Mouse (Mus musculus): ENCODE measurements at regions not wholly inside any gene's neighbourhood (a gene's known extent, or its start where the extent isn't known, plus 50 kb on each side); places are given as distances from the start of the nearest gene placed in this dataset.

DNA sequence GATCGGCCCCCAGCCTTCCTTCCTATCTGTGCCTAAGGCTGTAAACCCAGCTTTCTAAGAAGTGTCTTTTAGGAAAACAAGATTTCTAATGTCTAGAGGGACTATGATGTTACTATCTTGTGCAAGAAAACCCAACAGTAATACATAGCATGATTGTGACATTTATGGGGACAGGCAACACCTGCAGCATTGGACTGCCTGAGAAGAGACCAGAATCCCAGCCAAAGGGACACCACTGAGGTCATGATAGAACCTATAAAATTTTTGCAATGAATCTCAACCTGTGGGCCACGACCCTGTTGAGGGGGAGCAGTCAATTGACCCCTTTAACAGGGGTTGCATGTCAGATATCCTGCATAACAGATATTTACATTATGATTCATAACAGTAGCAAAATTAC is 208.1 kb upstream of the Daam1 start:
- no peak for DNase-seq (ENCODE audit: low read depth, low spot score)

DNA sequence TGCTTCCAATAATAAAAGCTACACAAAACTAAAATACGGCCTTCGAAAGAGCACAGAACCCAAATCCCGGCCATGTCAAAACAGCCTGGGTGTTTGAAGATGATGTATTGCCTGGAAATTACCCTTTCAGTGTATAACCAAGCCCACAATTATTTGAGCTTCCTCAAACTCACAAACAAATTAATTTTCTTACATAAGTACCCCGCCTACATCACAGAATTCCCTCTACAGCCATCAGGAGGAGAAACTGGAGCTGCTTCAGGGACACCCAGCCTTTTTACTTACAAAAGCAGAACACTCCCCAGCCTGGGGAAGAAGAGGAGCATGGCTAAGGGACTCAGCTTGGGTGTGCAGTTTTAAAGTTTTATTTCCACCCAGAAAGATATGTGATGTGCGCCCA is 207.6 kb upstream of the Daam1 start:
- no peak for DNase-seq (ENCODE audit: low read depth, low spot score)

DNA sequence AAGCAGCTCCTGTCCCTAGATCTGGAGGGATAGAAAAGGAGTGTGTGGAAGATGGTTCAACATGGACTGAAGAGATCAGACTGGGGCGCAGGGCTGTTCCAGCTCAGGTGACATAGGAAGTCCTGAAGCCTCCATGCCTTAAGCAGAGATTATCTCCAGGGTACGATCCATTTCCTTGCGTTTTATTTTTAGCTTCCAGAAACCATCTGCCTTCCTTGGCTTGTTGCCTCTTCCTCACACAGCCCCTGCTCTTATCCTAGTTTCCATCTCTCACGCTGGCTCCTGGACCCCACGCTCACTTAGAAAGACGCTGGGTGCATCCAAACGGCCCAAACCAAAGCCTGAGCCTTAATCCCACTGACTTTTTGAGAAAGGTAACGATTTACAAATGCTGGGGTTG is 206.8 kb upstream of the Daam1 start:
- no peak for DNase-seq (ENCODE audit: low read depth, low spot score)

DNA sequence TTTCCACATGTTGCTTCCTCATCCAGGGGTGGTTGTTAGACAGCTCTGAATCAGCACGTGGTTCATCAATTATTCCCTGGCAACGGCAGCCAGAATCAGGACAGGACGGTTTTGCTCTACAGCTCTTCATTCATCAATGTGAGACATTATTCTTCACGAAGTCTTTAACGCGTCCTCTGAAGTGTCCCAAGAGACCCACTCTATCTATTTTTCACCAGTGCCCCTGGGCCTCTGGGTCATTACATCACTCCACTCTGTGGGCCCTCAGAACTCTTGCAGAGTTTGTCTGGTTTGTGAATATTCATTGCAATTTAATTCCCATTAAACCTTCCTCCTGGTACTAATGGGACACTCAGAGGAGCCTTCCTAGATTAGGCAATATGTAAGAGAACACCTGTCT is 206.2 kb upstream of the Daam1 start:
- DNase-seq (ENCODE audit: low read depth, low spot score) = peak; percentile 54

DNA sequence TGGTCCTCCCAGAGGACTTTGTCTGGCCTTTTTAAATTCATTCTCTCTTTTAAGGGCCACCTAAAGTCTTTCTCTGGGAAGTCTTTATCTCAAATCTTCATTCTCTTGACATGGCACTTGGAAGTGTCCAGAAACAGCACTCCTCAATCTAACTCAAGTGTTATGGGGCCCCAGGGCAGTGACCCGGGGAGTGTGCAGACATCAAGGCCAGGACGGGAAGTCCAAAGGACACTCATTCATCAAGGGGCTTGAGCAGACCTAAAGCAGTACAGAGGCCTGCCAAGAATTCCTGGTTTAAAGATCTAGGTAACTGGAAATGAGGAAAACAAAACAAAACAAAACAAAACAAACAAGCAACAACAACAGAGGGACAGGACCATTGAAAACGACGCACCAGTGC is 205.8 kb upstream of the Daam1 start:
- no peak for DNase-seq (ENCODE audit: low read depth, low spot score)

DNA sequence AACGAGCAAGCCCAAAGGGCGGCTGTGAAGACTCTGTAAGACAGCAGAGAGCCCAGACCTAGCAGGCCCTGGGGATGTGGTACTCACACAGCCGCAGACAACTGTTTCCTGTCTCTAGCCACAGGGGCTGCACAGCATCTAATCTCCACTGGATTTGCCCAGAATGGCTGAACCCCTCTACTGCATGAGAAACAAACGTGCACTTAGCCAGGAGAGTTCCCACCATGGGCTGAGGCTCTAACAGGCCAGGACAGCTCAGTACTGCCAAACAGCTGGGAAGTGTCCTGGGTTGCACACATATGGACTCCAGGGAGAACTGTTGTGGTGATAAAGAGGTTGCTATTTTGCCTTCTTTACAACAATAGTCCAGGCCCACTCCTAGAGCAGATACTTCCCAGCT is 204.1 kb upstream of the Daam1 start:
- DNase-seq (ENCODE audit: low read depth, low spot score) = no peak

DNA sequence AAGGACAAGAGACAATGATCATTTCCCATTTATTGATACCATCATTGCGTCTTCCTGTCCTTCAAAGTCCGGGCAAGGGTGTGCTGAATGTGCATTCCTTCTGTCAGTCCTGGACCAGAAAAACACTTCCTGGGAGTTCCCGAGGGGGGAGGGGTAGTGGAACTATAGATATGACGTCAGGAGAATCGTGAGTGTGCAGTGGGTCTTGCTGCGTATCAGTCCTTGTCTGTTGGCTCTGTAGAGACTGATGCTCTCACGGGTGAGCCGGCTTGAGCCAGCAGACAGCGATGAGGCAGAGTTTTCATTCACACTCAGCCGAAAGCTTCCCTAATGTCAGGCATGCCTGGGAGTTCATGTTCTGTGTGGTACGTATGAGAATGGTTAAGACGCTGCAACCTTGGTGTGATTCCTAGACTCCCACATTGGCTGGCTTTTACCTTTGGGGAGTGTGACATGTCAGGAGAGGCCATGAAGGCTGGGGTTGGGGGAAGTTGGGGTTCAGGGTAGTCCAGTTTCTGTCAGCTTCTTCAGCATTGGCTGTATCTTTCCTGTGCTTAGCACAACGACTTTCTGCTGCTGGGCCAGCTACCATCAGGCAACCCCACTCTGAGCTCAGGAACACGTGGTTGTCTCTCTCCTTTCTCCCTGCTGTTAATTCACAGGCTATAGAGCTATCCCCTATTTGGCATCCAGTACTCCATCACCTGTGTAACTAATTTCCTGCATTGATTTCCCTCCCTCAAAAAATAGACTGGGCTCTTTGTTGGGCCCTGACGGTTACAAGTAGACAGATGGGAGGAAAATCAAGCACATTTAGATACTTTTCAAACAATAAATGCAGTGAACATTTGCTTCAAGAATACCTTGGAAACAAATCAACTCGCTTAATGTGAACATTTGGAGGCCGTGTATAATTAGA is 203.2 kb upstream of the Daam1 start:
- no peak for DNase-seq (ENCODE audit: low read depth, low spot score)

DNA sequence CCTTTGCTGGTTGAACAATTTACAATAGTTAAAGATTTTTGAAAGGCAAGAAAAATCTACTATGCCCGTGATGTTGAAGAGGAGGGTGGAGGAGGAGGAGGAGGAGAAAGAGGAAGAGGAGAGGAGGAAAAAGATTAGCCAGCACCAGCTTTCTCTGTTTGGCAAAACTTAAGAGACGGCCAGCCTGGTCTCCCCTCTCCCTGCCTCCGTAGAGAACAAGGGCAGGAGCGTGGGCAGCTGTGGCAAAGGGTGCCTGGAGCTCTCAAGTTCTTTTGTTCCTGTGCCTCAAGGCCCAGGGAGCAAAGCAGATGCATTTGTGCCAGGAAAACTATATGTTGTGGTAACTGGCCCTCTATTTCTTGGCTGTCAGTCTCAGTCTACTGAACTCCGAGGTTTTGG is 202.5 kb upstream of the Daam1 start:
- no peak for DNase-seq (ENCODE audit: low read depth, low spot score)

DNA sequence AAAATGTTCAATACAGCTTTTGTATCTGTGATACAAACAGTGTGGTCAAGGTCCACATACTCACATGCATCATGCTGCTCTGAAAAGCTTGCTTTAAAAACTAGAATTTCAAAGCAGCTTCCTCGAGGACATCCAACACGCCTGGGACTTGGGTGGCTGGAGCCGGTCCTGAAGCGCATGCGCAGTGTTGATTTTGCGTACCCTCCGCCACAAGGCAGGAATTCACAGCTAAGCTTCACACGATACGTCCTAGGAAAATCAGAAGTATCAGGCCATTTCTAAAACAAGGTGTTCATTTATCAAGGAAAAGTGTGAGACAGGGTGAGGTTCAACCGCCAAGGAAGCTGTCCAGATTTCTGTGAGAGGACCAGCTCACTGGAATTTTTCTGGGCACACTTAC is 202.1 kb upstream of the Daam1 start:
- no peak for DNase-seq (ENCODE audit: low read depth, low spot score)

DNA sequence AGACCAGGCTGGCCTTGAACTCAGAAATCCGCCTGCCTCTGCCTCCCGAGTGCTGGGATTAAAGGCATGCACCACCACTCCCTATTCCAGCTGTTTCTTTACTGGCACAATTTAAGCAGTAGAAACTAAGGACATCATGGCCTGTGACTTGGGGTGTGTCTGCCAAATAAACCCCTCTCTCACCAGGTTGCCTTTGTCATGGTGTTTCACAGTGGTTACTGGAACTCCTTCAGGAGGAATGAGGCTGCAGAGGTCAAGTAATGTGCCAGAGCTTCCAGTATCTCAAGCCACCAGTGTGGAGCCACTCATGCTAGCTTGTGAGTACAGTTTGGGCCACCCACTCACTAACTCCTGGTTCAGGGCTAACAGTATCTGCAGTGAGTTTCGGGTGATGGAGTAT is 200.5 kb upstream of the Daam1 start:
- DNase-seq (ENCODE audit: low read depth, low spot score) = no peak

DNA sequence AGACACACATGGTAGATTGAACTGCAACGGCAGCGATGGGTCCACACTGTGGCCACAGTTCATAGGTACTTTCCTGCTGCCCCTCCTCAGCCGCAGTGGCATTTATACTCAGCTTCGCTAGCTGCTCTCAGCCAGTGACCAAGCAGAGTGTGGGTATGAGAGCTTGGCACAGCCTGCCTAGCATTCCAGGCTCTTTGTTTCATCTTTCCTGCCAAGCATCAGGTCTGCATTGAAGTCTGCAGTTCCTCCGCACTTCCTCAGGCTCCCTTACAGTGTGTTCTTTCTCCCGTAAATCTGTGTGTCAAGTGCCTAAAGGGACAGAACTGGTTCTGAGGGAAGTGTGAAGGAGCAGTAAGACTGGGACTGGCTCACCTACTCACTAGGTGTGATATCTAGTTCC is 194.6 kb upstream of the Daam1 start:
- DNase-seq (ENCODE audit: low read depth, low spot score) = no peak

DNA sequence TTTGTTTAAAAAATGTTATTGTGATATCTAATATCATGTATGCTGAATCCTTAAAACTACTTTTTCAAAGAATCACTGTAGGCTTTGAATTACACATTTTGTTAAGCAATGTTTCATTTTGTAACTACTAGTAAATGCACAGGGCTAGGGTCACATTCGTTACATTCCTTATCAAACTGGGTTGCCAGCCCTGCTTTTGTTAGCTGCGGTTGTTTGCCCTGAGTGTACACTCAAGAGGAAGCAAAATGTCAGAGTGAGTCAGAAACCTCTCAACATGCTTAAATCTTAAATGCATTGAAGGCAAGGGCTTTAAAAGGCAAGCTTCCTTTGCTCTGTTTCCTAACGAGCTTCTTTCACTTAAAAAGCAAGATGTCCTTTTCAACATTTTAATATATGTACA is 193.6 kb upstream of the Daam1 start:
- no peak for DNase-seq (ENCODE audit: low read depth, low spot score)

DNA sequence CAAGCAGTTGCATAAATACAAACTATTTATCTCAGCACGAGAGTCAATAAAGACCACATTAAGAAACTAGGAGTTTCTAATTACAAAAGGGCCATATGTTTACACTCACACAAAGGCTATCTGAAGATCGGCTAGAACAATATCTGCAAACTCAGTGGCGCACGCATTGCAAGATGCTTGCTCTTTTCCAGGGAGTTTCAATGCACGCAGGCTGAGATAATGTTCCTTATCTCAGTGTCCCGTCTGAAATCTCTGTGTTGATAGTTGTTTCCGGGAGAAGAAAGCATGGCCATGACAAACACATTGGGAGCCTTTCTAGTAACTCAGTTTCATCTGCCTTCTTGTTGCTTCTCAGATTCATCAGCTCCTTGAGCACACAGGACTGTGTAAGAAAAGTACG is 192.6 kb upstream of the Daam1 start:
- no peak for DNase-seq (ENCODE audit: low read depth, low spot score)

DNA sequence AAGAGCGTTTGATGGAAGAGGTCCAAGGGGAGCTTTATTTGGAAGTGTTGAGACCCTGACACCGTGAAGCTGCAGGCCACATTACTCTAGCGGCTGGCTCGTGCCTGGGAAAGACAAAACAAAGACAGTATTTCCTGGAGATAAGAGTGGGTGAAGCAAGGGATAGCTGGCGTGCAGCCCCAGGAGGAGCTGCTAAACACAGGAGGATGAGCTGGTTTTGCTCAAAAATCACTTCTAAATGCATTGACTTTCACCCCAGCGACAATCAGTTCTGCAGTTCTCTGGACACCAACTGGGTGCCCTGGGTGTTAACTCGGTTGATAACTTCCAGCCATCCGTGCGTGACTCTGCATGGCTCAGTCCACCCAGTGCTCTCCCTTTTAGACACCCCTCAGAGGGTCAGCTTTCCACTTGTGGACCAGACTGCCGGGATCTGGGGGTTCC is 190.8 kb upstream of the Daam1 start:
- DNase-seq (ENCODE audit: low read depth, low spot score) = no peak

DNA sequence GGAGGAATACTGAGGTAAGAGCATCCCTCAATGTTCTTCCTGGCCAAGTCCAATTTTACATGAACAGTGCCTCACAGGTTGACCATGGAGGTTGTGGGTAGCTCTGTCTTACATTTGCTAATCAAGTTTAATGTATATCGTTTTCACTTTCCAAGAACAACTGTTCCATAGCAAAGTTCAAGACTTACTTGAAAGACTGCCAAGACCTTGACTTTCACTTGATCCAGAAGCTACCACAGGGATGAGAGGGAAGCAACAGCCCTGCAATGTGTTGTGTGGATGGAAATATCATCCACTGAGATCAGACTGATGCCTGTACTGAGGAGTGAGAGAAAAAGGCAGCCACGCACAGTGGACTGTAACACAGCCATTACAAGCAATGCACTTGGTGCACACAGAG is 189.4 kb upstream of the Daam1 start:
- DNase-seq (ENCODE audit: low read depth, low spot score) = no peak

DNA sequence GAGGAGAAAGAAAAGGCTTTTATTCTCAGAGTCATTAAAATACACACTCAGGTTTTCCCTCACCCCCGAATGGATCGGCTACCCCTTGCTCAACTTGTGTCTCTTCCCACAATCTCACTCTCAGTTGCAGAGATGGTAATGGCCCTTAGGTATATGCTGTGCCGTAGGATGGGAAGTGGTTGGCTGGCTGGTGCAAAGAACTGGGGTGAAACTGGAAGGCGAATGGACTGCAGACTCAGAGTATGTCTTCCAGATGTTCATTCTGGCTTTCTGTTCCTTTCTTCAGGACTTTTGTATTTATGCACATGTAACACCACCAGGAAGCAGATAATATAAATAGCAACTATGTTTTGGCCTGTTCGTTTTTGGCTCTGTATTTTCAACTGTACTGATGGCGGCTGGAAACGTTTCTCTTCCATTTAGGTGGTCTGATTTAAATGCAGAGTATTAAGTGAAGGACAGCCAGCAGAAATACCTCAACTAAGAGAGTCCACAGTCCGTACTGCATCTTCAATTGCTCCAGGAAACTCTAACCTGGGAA is 188.0 kb upstream of the Daam1 start:
- peak; percentile 23 for DNase-seq (ENCODE audit: low read depth, low spot score)

DNA sequence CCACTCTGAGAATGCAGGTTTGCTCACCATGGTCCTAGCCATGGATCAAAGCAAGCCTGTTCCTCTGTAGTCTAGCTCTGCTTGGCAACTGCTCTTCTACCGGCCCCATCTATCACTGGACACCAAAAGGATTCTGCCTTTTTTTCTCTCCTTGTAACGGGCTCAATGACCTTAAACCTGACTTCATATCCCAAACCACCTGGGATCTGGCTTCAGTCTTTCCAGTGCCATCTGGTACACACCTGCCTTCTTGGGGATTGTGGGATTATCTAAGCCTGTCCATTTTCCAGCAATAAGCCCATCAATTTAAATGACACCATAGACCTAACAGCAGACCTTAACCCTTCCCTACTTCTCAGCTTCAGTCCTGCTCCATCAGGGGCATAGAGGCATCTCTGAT is 179.6 kb upstream of the Daam1 start:
- DNase-seq (ENCODE audit: low read depth, low spot score) = peak; percentile 26

DNA sequence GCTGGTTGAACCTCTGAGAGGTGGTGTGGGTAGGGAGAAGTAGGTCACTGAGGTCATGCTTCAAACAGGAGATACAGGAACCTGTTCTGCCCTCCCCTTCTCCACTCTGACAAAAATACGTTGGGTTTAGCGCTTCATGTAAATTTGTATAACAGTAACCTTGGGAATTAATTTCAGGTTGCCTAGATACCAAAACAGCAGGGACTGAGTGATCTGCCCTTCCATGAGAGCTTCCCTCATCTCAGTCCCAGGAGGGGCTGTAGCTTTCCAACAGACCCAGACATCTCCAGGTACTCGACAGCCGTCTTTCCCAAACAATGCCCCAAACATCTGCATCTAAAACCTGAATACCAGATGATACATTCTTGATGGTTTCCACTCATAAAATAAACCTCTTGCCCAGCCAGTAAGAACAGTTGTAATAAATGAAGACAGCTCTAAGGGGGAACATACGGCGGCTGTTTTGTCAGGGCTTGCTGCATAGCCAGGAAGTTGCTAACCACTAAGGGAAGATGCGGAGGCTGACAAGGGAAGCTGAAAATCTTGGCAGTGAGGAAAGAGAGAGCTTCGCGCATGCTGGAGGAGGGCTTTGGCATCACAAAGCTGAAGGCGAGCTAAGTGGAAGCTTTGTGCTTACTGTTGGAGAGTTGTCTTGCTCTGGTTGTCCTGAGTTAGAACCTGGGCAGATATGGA is 137.4 kb upstream of the Daam1 start:
- DNase-seq (ENCODE audit: low read depth, low spot score) = no peak

DNA sequence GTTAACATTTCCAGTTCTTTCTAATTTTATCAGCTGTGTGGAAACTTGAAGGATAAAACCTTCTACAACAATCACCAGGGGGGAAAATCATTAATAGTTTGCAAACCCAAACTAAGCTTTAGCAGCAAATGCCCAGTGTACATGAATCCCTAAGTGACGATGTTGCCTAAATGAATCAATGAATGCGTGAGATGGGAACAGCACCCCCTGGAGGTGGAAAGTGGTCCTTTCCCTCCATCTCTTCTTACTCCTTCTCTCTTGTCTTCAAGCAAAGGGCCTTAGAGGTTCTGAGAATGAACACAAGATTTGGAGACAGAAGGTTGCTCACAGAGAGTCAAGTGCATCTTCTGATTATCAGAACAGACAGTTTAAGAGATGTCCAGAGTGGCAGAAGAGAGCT is 129.1 kb upstream of the Daam1 start:
- no peak for DNase-seq (ENCODE audit: low read depth, low spot score)

DNA sequence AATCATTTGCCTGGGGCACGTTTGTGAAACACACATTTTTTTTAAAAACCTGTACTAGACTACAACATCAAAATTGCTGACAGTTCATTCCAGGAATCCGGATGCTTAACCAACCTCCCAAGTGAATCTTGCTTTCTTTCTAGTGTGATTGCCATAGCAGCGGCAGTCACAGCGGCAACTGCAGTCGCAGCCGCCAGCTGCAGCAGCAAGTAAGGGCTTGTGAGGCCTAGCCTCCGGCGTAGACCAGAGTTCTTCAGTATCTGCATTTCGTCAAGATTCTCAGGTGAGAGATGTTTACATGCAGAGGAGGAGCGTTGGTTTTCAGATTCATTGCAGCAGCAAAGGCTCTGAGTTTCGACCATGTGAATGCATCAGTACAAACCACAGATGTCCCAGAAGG is 128.7 kb upstream of the Daam1 start:
- no peak for DNase-seq (ENCODE audit: low read depth, low spot score)

DNA sequence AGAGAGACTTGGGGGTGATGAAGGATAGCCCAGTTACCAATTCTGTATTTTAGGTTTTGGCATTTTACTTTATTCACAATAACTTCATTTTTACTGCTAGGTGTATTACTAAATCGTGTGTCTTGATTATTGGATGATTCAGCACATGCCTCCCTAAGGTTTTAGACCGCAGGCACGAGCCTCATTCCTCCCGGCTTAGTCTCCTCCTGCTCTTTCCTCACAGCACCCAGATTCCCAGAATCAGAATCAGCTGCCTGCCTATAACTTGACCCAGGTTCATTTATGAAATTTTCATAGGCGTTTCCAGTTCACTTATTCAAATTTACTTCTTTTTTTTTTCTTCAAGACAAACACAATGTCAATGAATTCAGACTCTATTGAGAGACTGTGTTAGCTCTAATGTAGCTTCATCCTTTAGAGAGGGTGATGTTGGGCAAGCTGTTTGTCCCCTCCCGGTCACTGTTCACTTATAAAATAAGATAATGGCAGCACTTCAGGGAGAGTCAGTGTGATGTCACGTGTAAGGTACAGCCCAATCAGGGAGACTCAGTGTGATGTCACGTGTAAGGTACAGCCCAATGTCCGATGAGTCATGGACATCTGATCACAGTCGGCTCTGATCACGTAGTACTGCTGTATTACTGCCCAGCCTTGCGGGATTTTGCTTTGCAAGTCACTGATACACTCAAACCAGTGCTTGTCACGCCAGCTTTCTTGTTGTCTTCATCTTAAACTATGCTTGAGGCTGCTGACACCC is 127.6 kb upstream of the Daam1 start:
- DNase-seq (ENCODE audit: low read depth, low spot score) = no peak

DNA sequence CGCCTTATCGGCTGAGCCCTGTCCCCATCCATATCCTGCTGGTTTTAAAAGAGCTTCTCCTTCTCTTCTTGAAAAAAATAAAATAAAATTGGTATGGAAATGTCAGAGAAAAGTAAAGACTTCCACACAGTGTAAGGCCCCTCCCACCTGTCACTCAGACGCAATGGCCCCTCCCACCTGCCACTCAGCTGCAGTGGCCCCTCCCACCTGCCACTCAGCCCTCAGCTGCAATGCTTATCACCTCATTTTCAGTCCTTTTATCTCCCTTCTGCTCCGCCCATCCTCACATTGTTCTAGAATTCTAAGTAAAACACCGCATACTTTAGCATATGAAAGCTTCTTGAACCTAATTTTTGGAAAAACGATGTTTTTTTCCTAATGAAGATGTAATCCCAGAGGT is 126.4 kb upstream of the Daam1 start:
- DNase-seq (ENCODE audit: low read depth, low spot score) = no peak

Data from mesoderm, embryonic 11.5 days (tissue).